Mouse (Mus musculus) CH12.LX (cell line): Measurements from ENCODE around the gene Timm13. TPM values are rescaled to one million over a fixed set of nuclear protein-coding genes. Genes with fewer than 3 reads are reported as not detected.

Experiments
- DNase-seq: peaks from one replicate; pipeline ENCODE4 v3.0.0-alpha.2; 2013; ENCODE audit errors: extremely low read depth
- H3K27ac ChIP-seq: 2 replicates; pipeline ENCODE4 v1.5.1; 2012; ENCODE audit warnings: low read depth, mild to moderate bottlenecking, control low read depth, moderate library complexity; ENCODE audit not compliant: insufficient read depth
- H3K27me3 ChIP-seq: replicated peaks from 2 replicates; pipeline ENCODE3; 2012; ENCODE audit warnings: inconsistent platforms
- H3K36me3 ChIP-seq, 2 experiments: replicated peaks in 1 of 2; 2 replicates each; pipeline versions ENCODE3 to v1.6.1; 2012; ENCODE audit warnings: inconsistent platforms in 1 of 2, low read length in 1 of 2, mild to moderate bottlenecking in 1 of 2, mixed read lengths in 1 of 2, moderate library complexity in 1 of 2; ENCODE audit not compliant: control insufficient read depth in 1 of 2, insufficient read depth in 1 of 2
- H3K4me1 ChIP-seq, 2 experiments: 2 replicates each; pipeline ENCODE4 v1.6.1; 2012; ENCODE audit warnings: inconsistent platforms in 1 of 2, moderate library complexity in 1 of 2; ENCODE audit not compliant: insufficient read depth in 2 of 2, control insufficient read depth in 1 of 2
- H3K4me2 ChIP-seq: 2 replicates; pipeline ENCODE4 v1.6.1; 2012; ENCODE audit warnings: low read depth, mild to moderate bottlenecking, control low read depth; ENCODE audit not compliant: poor library complexity, insufficient read depth, severe bottlenecking
- H3K4me3 ChIP-seq, 3 experiments: fragments of 150-350 bp in 1 of 3; sonication (generic) in 1 of 3; replicated peaks in 1 of 3; 2 replicates each; pipeline versions ENCODE3 to v1.5.1; 2011 to 2012; ENCODE audit warnings: low read depth in 2 of 3, low read length in 2 of 3, mild to moderate bottlenecking in 2 of 3, moderate library complexity in 2 of 3, control low read depth in 1 of 3, improper control_type of control experiment in 1 of 3, inconsistent platforms in 1 of 3, mixed read lengths in 1 of 3; ENCODE audit not compliant: poor library complexity in 1 of 3
- H3K79me2 ChIP-seq: replicated peaks from 2 replicates; pipeline ENCODE4 v1.6.1; 2012; ENCODE audit warnings: mild to moderate bottlenecking, moderate library complexity; ENCODE audit not compliant: control insufficient read depth, poor library complexity, insufficient read depth, severe bottlenecking; ENCODE audit errors: extremely low read depth
- H3K9ac ChIP-seq: 2 replicates; pipeline ENCODE4 v1.6.1; 2012; ENCODE audit warnings: low read depth, mild to moderate bottlenecking, control low read depth, moderate library complexity; ENCODE audit not compliant: insufficient read depth
- H3K9me3 ChIP-seq: replicated peaks from 2 replicates; pipeline ENCODE3; 2012; ENCODE audit warnings: low read length, inconsistent platforms, mixed read lengths
- BHLHE40 ChIP-seq: IDR thresholded peaks from 2 replicates; pipeline ENCODE4 v1.6.1; 2011; ENCODE audit warnings: mild to moderate bottlenecking, low read depth, low read length, improper control_type of control experiment
- CHD1 ChIP-seq: IDR thresholded peaks from 2 replicates; pipeline ENCODE4 v1.6.1; 2012; ENCODE audit warnings: low read depth, low read length, improper control_type of control experiment, inconsistent platforms
- CHD2 ChIP-seq: IDR thresholded peaks from 2 replicates; pipeline ENCODE4 v1.6.1; 2011; ENCODE audit warnings: low read length, improper control_type of control experiment
- CTCF ChIP-seq, 2 experiments: IDR thresholded peaks in 1 of 2; conservative IDR thresholded peaks in 1 of 2; 2 replicates each; pipeline ENCODE4 v1.5.1; 2011 to 2012; ENCODE audit warnings: low read depth in 2 of 2, low read length in 2 of 2, improper control_type of control experiment in 1 of 2, inconsistent platforms in 1 of 2, mild to moderate bottlenecking in 1 of 2, moderate library complexity in 1 of 2
- E2F4 ChIP-seq: IDR thresholded peaks from 2 replicates; pipeline ENCODE4 v1.6.1; 2011; ENCODE audit warnings: low read depth, low read length, improper control_type of control experiment; ENCODE audit not compliant: insufficient replicate concordance
- ELF1 ChIP-seq: IDR thresholded peaks from 2 replicates; pipeline ENCODE4 v1.6.1; 2014; ENCODE audit warnings: low read depth, mild to moderate bottlenecking, inconsistent platforms, low read length, improper control_type of control experiment
- EP300 ChIP-seq: IDR thresholded peaks from 2 replicates; pipeline ENCODE4 v1.6.1; 2011; ENCODE audit warnings: low read length, improper control_type of control experiment
- ETS1 ChIP-seq: conservative IDR thresholded peaks from 2 replicates; pipeline ENCODE4 v1.6.1; 2012; ENCODE audit warnings: low read depth, mild to moderate bottlenecking, inconsistent platforms, low read length, improper control_type of control experiment, moderate library complexity
- GABPA ChIP-seq: IDR thresholded peaks from 2 replicates; pipeline ENCODE4 v1.6.1; 2012; ENCODE audit warnings: low read depth, low read length, improper control_type of control experiment, inconsistent platforms; ENCODE audit not compliant: insufficient replicate concordance
- HCFC1 ChIP-seq: IDR thresholded peaks from 2 replicates; pipeline ENCODE4 v1.6.1; 2012; ENCODE audit warnings: low read depth, mild to moderate bottlenecking, inconsistent platforms, low read length, improper control_type of control experiment
- IRF4 ChIP-seq: IDR thresholded peaks from 2 replicates; pipeline ENCODE4 v1.6.1; 2014; ENCODE audit warnings: low read depth, mild to moderate bottlenecking, inconsistent platforms, low read length, improper control_type of control experiment
- JUN ChIP-seq: IDR thresholded peaks from 2 replicates; pipeline ENCODE4 v1.6.1; 2011; ENCODE audit warnings: low read depth, mild to moderate bottlenecking, low read length, improper control_type of control experiment, moderate library complexity; ENCODE audit not compliant: insufficient read depth
- JUND ChIP-seq: conservative IDR thresholded peaks from 2 replicates; pipeline ENCODE4 v1.6.1; 2011; ENCODE audit warnings: low read depth, low read length, improper control_type of control experiment
- KAT2A ChIP-seq: IDR thresholded peaks from 2 replicates; pipeline ENCODE4 v1.6.1; 2012; ENCODE audit warnings: low read length, improper control_type of control experiment, inconsistent platforms; ENCODE audit not compliant: insufficient replicate concordance
- MAFK ChIP-seq: IDR thresholded peaks from 2 replicates; pipeline ENCODE4 v1.6.1; 2011; ENCODE audit warnings: low read length, improper control_type of control experiment; ENCODE audit not compliant: insufficient replicate concordance
- MAX ChIP-seq: IDR thresholded peaks from 2 replicates; pipeline ENCODE4 v1.6.1; 2011; ENCODE audit warnings: low read length, improper control_type of control experiment
- MAZ ChIP-seq: IDR thresholded peaks from 2 replicates; pipeline ENCODE4 v1.6.1; 2012; ENCODE audit warnings: low read depth, mild to moderate bottlenecking, inconsistent platforms, low read length, improper control_type of control experiment, moderate library complexity
- MEF2A ChIP-seq: IDR thresholded peaks from 2 replicates; pipeline ENCODE4 v1.6.1; 2014; ENCODE audit warnings: low read depth, mild to moderate bottlenecking, inconsistent platforms, low read length, improper control_type of control experiment, borderline replicate concordance
- MXI1 ChIP-seq: IDR thresholded peaks from 2 replicates; pipeline ENCODE4 v1.6.1; 2011; ENCODE audit warnings: mild to moderate bottlenecking, low read depth, low read length, improper control_type of control experiment
- MYC ChIP-seq: IDR thresholded peaks from 2 replicates; pipeline ENCODE4 v1.6.1; 2011; ENCODE audit warnings: low read depth, mild to moderate bottlenecking, improper control_type of control experiment, low read length
- NELFE ChIP-seq: IDR thresholded peaks from 2 replicates; pipeline ENCODE4 v1.6.1; 2011; ENCODE audit warnings: low read depth, low read length, improper control_type of control experiment
- NRF1 ChIP-seq: IDR thresholded peaks from 2 replicates; pipeline ENCODE4 v1.6.1; 2014; ENCODE audit warnings: low read depth, mild to moderate bottlenecking, inconsistent platforms, low read length, improper control_type of control experiment, moderate library complexity
- PAX5 ChIP-seq: IDR thresholded peaks from 2 replicates; pipeline ENCODE4 v1.6.1; 2012; ENCODE audit warnings: low read length, inconsistent platforms, mixed read lengths
- POLR2A ChIP-seq: IDR thresholded peaks from 2 replicates; pipeline ENCODE4 v1.6.1; 2011; ENCODE audit warnings: low read depth, mild to moderate bottlenecking, improper control_type of control experiment, low read length
- POLR2AphosphoS2 ChIP-seq: IDR thresholded peaks from 2 replicates; pipeline ENCODE4 v1.6.1; 2011; ENCODE audit warnings: low read depth, low read length, improper control_type of control experiment
- RAD21 ChIP-seq: IDR thresholded peaks from 2 replicates; pipeline ENCODE4 v1.6.1; 2011; ENCODE audit warnings: low read depth, mild to moderate bottlenecking, low read length, improper control_type of control experiment, moderate library complexity
- RCOR1 ChIP-seq: conservative IDR thresholded peaks from 2 replicates; pipeline ENCODE4 v1.6.1; 2012; ENCODE audit warnings: low read depth, mild to moderate bottlenecking, inconsistent platforms, low read length, improper control_type of control experiment
- SIN3A ChIP-seq: IDR thresholded peaks from 2 replicates; pipeline ENCODE4 v1.6.1; 2012; ENCODE audit warnings: low read length, improper control_type of control experiment, inconsistent platforms
- SMC3 ChIP-seq: IDR thresholded peaks from 2 replicates; pipeline ENCODE4 v1.6.1; 2011; ENCODE audit warnings: low read depth, low read length, improper control_type of control experiment
- TBP ChIP-seq: conservative IDR thresholded peaks from 2 replicates; pipeline ENCODE4 v1.6.1; 2011; ENCODE audit warnings: low read depth, low read length, improper control_type of control experiment
- TCF12 ChIP-seq: IDR thresholded peaks from 2 replicates; pipeline ENCODE4 v1.6.1; 2014; ENCODE audit warnings: low read depth, mild to moderate bottlenecking, inconsistent platforms, low read length, improper control_type of control experiment
- UBTF ChIP-seq: IDR thresholded peaks from 2 replicates; pipeline ENCODE4 v1.6.1; 2012; ENCODE audit warnings: low read depth, mild to moderate bottlenecking, inconsistent platforms, low read length, improper control_type of control experiment, moderate library complexity
- USF1 ChIP-seq: IDR thresholded peaks from 2 replicates; pipeline ENCODE4 v1.6.1; 2014; ENCODE audit warnings: low read depth, mild to moderate bottlenecking, inconsistent platforms, low read length, improper control_type of control experiment
- USF2 ChIP-seq: conservative IDR thresholded peaks from 2 replicates; pipeline ENCODE4 v1.6.1; 2011; ENCODE audit warnings: low read depth, low read length, improper control_type of control experiment
- ZC3H11A ChIP-seq: IDR thresholded peaks from 2 replicates; pipeline ENCODE4 v1.6.1; 2012; ENCODE audit warnings: low read depth, mild to moderate bottlenecking, inconsistent platforms, low read length, improper control_type of control experiment
- ZKSCAN1 ChIP-seq: IDR thresholded peaks from 2 replicates; pipeline ENCODE4 v1.6.1; 2012; ENCODE audit warnings: low read depth, inconsistent platforms, low read length, improper control_type of control experiment, borderline replicate concordance
- ZMIZ1 ChIP-seq: IDR thresholded peaks from 2 replicates; pipeline ENCODE4 v1.6.1; 2012; ENCODE audit warnings: low read depth, mild to moderate bottlenecking, inconsistent platforms, low read length, improper control_type of control experiment
- ZNF384 ChIP-seq: IDR thresholded peaks from 2 replicates; pipeline ENCODE4 v1.6.1; 2012; ENCODE audit warnings: low read depth, low read length, improper control_type of control experiment, inconsistent platforms
- dilution Hi-C: fragments of 300-500 bp; cut with MboI; formaldehyde crosslinking; loops from 2 replicates; pipeline ENCODE4 v1.14.3; 2020; ENCODE audit warnings: low sequenced_read_pairs; ENCODE audit not compliant: extremely low pct_unique_long_range_greater_than_20kb, extremely low pct_ligation_motif_present
- in situ Hi-C: fragments of 300-500 bp; cut with MboI; formaldehyde crosslinking; loops from 3 replicates; pipeline ENCODE4 v1.14.3; 2019; ENCODE audit warnings: low sequenced_read_pairs, low pct_ligation_motif_present, low pct_unique_long_range_greater_than_20kb, mixed read lengths
- polyA plus RNA-seq: library from polyadenylated mRNA; unstranded; fragments of >175 nt; gene quantifications from 2 replicates; pipeline ENCODE4 v1.2.1, GENCODE M21; 2012; ENCODE audit warnings: low read depth; ENCODE audit not compliant: insufficient read length
- total RNA-seq, 2 experiments: library from RNA; depleted of rRNA; stranded (reverse); fragments of 300-350 nt in 1 of 2; fragments of >200 nt in 1 of 2; gene quantifications; 2 replicates each; pipeline ENCODE4 v1.2.3; 2012 to 2014

Timm13 gene
- total RNA-seq (2012; rRNA removed) (279 and 313 TPM in 2 replicates), total RNA-seq (2014; rRNA removed) (137 and 139 TPM in 2 replicates), polyA plus RNA-seq (292 and 344 TPM in 2 replicates)

DNA sequence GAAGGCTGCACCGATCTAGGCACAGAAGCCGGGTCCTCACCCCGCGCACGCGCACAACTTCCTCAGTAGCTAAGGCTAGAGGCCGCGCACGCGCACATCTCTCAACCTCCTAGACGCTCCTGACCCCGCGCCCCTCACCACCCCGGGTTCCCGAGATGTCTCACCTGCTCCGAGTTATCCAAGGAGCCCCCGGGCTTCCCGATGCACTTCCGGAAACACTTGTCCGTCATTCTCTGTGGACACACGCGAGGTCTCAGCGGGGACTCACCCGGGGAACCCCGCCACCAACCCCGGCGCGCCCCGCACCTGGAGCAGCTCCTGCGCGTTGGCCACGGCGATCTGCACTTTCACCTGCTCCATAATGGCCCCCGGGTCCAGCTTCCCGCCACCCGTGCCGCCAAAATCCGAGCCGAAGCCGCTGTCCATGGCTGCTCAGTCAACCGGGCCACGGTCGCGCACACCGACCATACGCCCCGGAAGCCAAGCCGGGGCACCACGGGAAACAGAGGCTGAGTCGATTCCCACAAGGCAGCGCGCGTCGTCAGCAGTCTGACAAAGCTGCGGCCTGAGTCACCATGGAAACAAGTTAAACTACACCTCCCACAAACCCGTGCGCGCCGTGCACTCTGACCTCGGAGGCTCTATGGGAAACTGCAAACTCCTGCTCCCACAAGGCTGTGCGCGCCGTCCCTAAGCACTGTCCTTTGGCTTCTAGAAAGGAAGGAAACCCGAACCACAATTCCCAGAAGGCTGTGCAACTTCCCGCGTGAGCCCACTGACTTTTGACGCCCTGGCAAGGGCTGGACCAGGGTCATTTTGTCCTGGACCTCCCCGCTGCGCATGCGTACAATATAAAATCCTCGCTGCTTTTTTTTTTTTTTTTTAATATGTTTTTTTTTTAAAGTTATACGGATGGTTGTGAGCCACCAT is at the start of gene Timm13:
Gene Timm13, minus strand, starts transcription at position 652 of the 930 bp plus-strand sequence.
- H3K9me3 ChIP-seq, result no peaks in the 10 kb centered on the region
- no peaks in the 10 kb centered on the region for H3K27me3 ChIP-seq
- peak within 1 kb of the TSS; percentile 89 for H3K9ac ChIP-seq
- H3K4me2 ChIP-seq, result peak within 1 kb of the TSS; percentile 78
- peaks cover 46 to 76% of the 10 kb centered on the region in 2 experiments for H3K36me3 ChIP-seq
- H3K4me3 ChIP-seq, result peak within 1 kb of the TSS; percentile 76 to 88 (median 84)
- DNase-seq, result peak; percentile 99
- H3K79me2 ChIP-seq, result peaks cover 10% of the 10 kb centered on the region; the same call in 1 of the 2 replicates
- peak within 1 kb of the TSS; percentile 75 for H3K27ac ChIP-seq
- in situ Hi-C loops (no loop called here), dilution Hi-C loops (no loop called here)
- TF ChIP-seq ZMIZ1, result peak; percentile 86
- no peak for TF ChIP-seq MAZ
- no peak for TF ChIP-seq RAD21
- peak; percentile 92 for TF ChIP-seq NRF1
- no peak for TF ChIP-seq TBP
- TF ChIP-seq CHD2, result peak; percentile 98
- no peak for TF ChIP-seq UBTF
- no peak for TF ChIP-seq E2F4
- TF ChIP-seq MAX, result peak; percentile 94
- peak; percentile 88; the same call in 1 of the 2 replicates for TF ChIP-seq ELF1
- no peak for TF ChIP-seq RCOR1
- TF ChIP-seq ZNF384, result peak; percentile 94
- peak; percentile 94 for TF ChIP-seq HCFC1
- peak; percentile 67 for TF ChIP-seq IRF4
- TF ChIP-seq MEF2A, result peak; percentile 52; the same call in 1 of the 2 replicates
- TF ChIP-seq EP300, result no peak
- no peak for TF ChIP-seq CTCF (conservative IDR thresholded peaks at IDR 0.05 in 1 of 2, IDR thresholded peaks at IDR 0.05 in 1 of 2; ENCODE audit: low read depth in 2 of 2, low read length in 2 of 2)
- TF ChIP-seq CHD1, result no peak
- TF ChIP-seq JUND, result no peak
- peak; percentile 92 for TF ChIP-seq POLR2A
- peak; percentile 99 for TF ChIP-seq KAT2A
- TF ChIP-seq MYC, result peak; percentile 77; the same call in 1 of the 2 replicates
- no peak for TF ChIP-seq SMC3
- peak; percentile 81; the same call in 1 of the 2 replicates for TF ChIP-seq SIN3A
- peak; percentile 66 for TF ChIP-seq TCF12
- TF ChIP-seq MXI1, result peak; percentile 88
- TF ChIP-seq POLR2AphosphoS2, result peak; percentile 87
- TF ChIP-seq BHLHE40, result no peak
- TF ChIP-seq ZKSCAN1, result no peak
- no peak for TF ChIP-seq ZC3H11A
- TF ChIP-seq USF2, result no peak
- no peak for TF ChIP-seq ETS1
- TF ChIP-seq PAX5, result no peak
- TF ChIP-seq MAFK, result no peak
- TF ChIP-seq JUN, result no peak
- TF ChIP-seq GABPA, result peak; percentile 88; the same call in 1 of the 2 replicates
- TF ChIP-seq NELFE, result peak; percentile 89
- TF ChIP-seq USF1, result no peak
- peaks cover 8 to 21% of the 10 kb centered on the region in 2 experiments; a peak in 3 of 4 replicates for H3K4me1 ChIP-seq
